Mouse (Mus musculus): ENCODE measurements around the gene Hdac8. TPM values are rescaled to one million over a fixed set of nuclear protein-coding genes. Genes with fewer than 3 reads are reported as not detected.

Hdac8 gene
- polyA plus RNA-seq, 2 experiments, result 2.7 to 16.1 TPM

GRCm38 (mm10) chrX:102251221-102251936 is 253.8 kb downstream of the Hdac8 start:
- H3K4me1 ChIP-seq (ENCODE audit: control insufficient read depth, insufficient read depth, low read length), result 0 out of 2 replicates have a peak, but pooled peaks cover 3% of the 10 kb centered on the region
- peak overlapping the region; percentile 79 for H3K4me2 ChIP-seq (replicated peaks; ENCODE audit: low read depth, low read length, severe bottlenecking)
- peak overlapping the region; percentile 49 for H3K9ac ChIP-seq (ENCODE audit: low read depth, low read length, severe bottlenecking)
- peak overlapping the region; percentile 53 for H3K4me3 ChIP-seq (replicated peaks; ENCODE audit: low read length)
- WGBS, result 6% methylated on average over 14 of the region's 80 CpGs
- peak overlapping the region; percentile 55 for H3K27ac ChIP-seq (replicated peaks; ENCODE audit: low read depth, low read length)
- H3K9me3 ChIP-seq (ENCODE audit: control insufficient read depth, low read length), result no peaks in the 10 kb centered on the region
- H3K27me3 ChIP-seq (ENCODE audit: control insufficient read depth, insufficient read depth, low read length), result peaks cover 7% of the 10 kb centered on the region
- ATAC-seq (ENCODE audit: low FRiP score, low read depth) (peak; percentile 48; the same call in 1 of the 2 replicates), DNase-seq (ENCODE audit: low spot score) (no peak)
- no peak for TF ChIP-seq POLR2A (IDR thresholded peaks at IDR 0.05; ENCODE audit: borderline replicate concordance, extremely low read depth, insufficient read depth, insufficient read length)
- no peaks in the 10 kb centered on the region for H3K36me3 ChIP-seq (ENCODE audit: control insufficient read depth, insufficient read depth, low read length)

DNA sequence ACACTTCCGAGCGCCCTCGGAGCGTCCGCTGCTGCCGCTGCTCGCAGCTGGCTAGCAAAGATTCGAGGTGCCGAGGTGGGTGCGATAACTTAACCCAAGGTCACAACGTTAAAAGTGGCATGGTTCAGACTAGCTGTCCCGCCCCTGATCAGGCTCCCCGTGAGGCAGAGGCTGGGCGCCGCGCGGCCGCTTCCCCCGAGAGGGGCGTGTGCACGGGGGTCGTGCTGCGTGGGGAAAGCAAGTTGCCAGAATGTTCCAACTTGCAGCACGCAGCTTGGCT is 254.3 kb downstream of the Hdac8 start:
- H3K27ac ChIP-seq (replicated peaks; ENCODE audit: low read depth, low read length), result 0 out of 2 replicates have a peak overlapping the region, but pooled peaks have one; percentile 26
- DNase-seq (ENCODE audit: low spot score) (no peak), ATAC-seq (ENCODE audit: low FRiP score, low read depth) (no peak)
- peaks cover 7% of the 10 kb centered on the region for H3K27me3 ChIP-seq (ENCODE audit: control insufficient read depth, insufficient read depth, low read length)
- no peak for TF ChIP-seq POLR2A (IDR thresholded peaks at IDR 0.05; ENCODE audit: borderline replicate concordance, extremely low read depth, insufficient read depth, insufficient read length)
- H3K9ac ChIP-seq (ENCODE audit: low read depth, low read length, severe bottlenecking), result peak overlapping the region; percentile 49
- WGBS, result 20% methylated on average over 14 of the region's 24 CpGs
- no peaks in the 10 kb centered on the region for H3K9me3 ChIP-seq (ENCODE audit: control insufficient read depth, low read length)
- peak overlapping the region; percentile 79 for H3K4me2 ChIP-seq (replicated peaks; ENCODE audit: low read depth, low read length, severe bottlenecking)
- H3K4me1 ChIP-seq (ENCODE audit: control insufficient read depth, insufficient read depth, low read length), result 0 out of 2 replicates have a peak, but pooled peaks cover 3% of the 10 kb centered on the region
- no peaks in the 10 kb centered on the region for H3K36me3 ChIP-seq (ENCODE audit: control insufficient read depth, insufficient read depth, low read length)
- peak overlapping the region; percentile 53 for H3K4me3 ChIP-seq (replicated peaks; ENCODE audit: low read length)

DNA sequence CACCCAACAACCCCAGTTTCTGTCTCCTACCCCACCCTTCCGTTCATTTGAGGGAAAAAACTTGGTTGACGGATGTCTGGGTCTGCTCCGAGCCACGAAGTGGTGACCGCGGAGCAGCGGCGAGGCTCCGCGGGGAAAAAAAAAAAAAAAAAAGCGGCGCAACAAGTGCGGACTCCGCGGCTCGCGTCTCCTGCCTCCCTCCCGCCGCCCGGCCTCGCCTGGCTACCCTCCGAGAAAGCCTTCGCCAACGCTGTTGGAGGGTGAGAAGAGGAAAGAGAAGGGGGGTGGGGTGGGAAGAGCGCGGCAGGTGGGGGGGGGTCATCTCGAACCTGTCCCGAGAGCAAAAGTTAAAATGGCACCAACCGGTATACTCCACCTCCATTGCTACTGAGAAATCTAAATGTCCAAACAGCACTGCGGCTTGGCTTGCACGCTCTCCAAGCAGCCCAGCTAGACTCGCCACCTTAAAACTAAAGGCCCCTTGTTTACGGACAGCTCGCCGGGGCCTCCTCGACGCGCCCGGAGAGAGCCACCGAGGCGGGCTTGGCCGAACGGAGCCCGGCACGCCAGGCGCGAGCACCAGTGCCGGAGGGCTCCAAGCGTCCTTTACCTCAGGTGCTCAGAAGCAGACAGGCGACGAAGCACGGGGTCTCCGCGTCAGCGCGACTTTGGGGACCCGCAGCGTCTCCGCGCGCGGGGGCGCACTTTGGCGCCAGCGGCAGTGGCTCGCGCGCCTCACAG is 254.8 kb downstream of the Hdac8 start:
- TF ChIP-seq POLR2A (IDR thresholded peaks at IDR 0.05; ENCODE audit: borderline replicate concordance, extremely low read depth, insufficient read depth, insufficient read length), result no peak
- peak overlapping the region; percentile 53 for H3K4me3 ChIP-seq (replicated peaks; ENCODE audit: low read length)
- H3K9ac ChIP-seq (ENCODE audit: low read depth, low read length, severe bottlenecking), result peak overlapping the region; percentile 49
- peaks cover 7% of the 10 kb centered on the region for H3K27me3 ChIP-seq (ENCODE audit: control insufficient read depth, insufficient read depth, low read length)
- ATAC-seq (ENCODE audit: low FRiP score, low read depth), result no peak
- no peak overlapping the region for H3K27ac ChIP-seq (replicated peaks; ENCODE audit: low read depth, low read length)
- no peak for DNase-seq (ENCODE audit: low spot score)
- no peaks in the 10 kb centered on the region for H3K9me3 ChIP-seq (ENCODE audit: control insufficient read depth, low read length)
- H3K36me3 ChIP-seq (ENCODE audit: control insufficient read depth, insufficient read depth, low read length), result no peaks in the 10 kb centered on the region
- WGBS, result 23% methylated on average over 56 of the region's 68 CpGs
- 0 out of 2 replicates have a peak, but pooled peaks cover 3% of the 10 kb centered on the region for H3K4me1 ChIP-seq (ENCODE audit: control insufficient read depth, insufficient read depth, low read length)
- peak overlapping the region; percentile 79 for H3K4me2 ChIP-seq (replicated peaks; ENCODE audit: low read depth, low read length, severe bottlenecking)

GRCm38 (mm10) chrX:102244334-102244733 is 260.8 kb downstream of the Hdac8 start:
- no peak overlapping the region for H3K9ac ChIP-seq (ENCODE audit: low read depth, low read length, severe bottlenecking)
- H3K27ac ChIP-seq (replicated peaks; ENCODE audit: low read depth, low read length), result no peak overlapping the region
- no peak for DNase-seq (ENCODE audit: low spot score)
- H3K27me3 ChIP-seq (ENCODE audit: control insufficient read depth, insufficient read depth, low read length), result peaks cover 7% of the 10 kb centered on the region
- no peaks in the 10 kb centered on the region for H3K36me3 ChIP-seq (ENCODE audit: control insufficient read depth, insufficient read depth, low read length)
- WGBS, result 50% methylated on average over 2 of the region's 2 CpGs
- H3K4me3 ChIP-seq (replicated peaks; ENCODE audit: low read length), result no peak overlapping the region
- H3K4me2 ChIP-seq (replicated peaks; ENCODE audit: low read depth, low read length, severe bottlenecking), result no peak overlapping the region
- TF ChIP-seq POLR2A (IDR thresholded peaks at IDR 0.05; ENCODE audit: borderline replicate concordance, extremely low read depth, insufficient read depth, insufficient read length), result no peak
- H3K4me1 ChIP-seq (ENCODE audit: control insufficient read depth, insufficient read depth, low read length), result no peaks in the 10 kb centered on the region
- no peaks in the 10 kb centered on the region for H3K9me3 ChIP-seq (ENCODE audit: control insufficient read depth, low read length)
- no peak for ATAC-seq (ENCODE audit: low FRiP score, low read depth)

Small RNA genes within 50 kb of the gene (microRNA-seq; reads per million reads assigned to microRNA genes)
- not detected for gene Gm26318

Other genes starting within 250 kb of the Hdac8 start
- 14.2 and 17.0 TPM in 2 replicates for gene Phka1, start 138.9 kb upstream of the Hdac8 start, polyA plus RNA-seq (2012; rRNA removed)
- gene Phka1, start 138.9 kb upstream of the Hdac8 start, polyA plus RNA-seq (2014; fragmentation: Nextera tagmentation; extraction: Ambion mirVana), result 9.7 and 11.5 TPM in 2 replicates
- gene Gm3880, start 181.6 kb upstream of the Hdac8 start, polyA plus RNA-seq (2012; rRNA removed), result not detected in 2 replicates
- not detected in 2 replicates for gene Gm3880, start 181.6 kb upstream of the Hdac8 start, polyA plus RNA-seq (2014; fragmentation: Nextera tagmentation; extraction: Ambion mirVana)
- not detected in 2 replicates for gene Gm9112, start 202.3 kb upstream of the Hdac8 start, polyA plus RNA-seq (2012; rRNA removed)
- gene Gm9112, start 202.3 kb upstream of the Hdac8 start, polyA plus RNA-seq (2014; fragmentation: Nextera tagmentation; extraction: Ambion mirVana), result not detected in 2 replicates
- not detected in 2 replicates for gene Dmrtc1b, start 202.5 kb upstream of the Hdac8 start, polyA plus RNA-seq (2012; rRNA removed)
- gene Dmrtc1b, start 202.5 kb upstream of the Hdac8 start, polyA plus RNA-seq (2014; fragmentation: Nextera tagmentation; extraction: Ambion mirVana), result not detected in 2 replicates